Mouse (Mus musculus) megakaryocyte progenitor cell, adult 5-6 weeks (primary cell): ENCODE data around the gene Mrps24. TPM values are rescaled to one million over a fixed set of nuclear protein-coding genes. Genes with fewer than 3 reads are reported as not detected.

Source experiments
- ATAC-seq: replicated peaks from 2 replicates; pipeline ENCODE4 v1.8.0; 2016; ENCODE audit warnings: mild to moderate bottlenecking, moderate TSS enrichment, inconsistent platforms; ENCODE audit not compliant: poor library complexity
- total RNA-seq, 2 experiments: library from RNA; stranded (forward) in 1 of 2; stranded (reverse) in 1 of 2; fragments of 157-497, 149-512 nt in 1 of 2; fragments of 200-1000 nt in 1 of 2; gene quantifications; 2 replicates each; pipeline versions ENCODE4 v1.2.3 to v1.2.4; 2015 to 2017

The Mrps24 gene
- total RNA-seq (2015) = 85.7 and 101 TPM in 2 replicates
- 42.5 and 58.5 TPM in 2 replicates for total RNA-seq (2017)

DNA sequence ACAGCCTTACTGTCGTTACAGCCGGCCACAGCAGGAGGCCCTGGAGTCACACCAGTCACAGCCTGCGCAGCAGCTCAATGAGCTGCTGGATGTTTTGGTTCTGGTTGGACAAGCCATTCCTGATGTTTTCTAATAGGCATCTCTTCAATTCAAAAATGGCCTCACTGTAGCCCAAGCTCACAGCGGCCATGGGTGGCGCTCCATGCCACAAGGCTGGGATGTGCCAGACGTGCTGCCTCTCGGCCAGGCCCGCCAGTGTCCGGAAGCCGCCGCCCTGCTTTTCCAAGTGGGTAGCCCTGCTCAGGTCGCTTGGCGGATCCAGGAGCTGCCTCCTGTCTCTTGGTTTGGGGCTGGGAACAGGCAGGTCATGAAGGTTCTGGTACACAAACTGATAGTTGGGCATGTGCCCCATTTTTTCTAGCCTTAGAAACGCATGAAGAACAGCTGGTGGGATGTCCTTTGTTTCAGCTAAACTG is at the start of gene Mrps24:
Gene Mrps24 (minus strand): TSS at position 51 of the 476 bp plus-strand sequence.
- ATAC-seq = no peak

DNA sequence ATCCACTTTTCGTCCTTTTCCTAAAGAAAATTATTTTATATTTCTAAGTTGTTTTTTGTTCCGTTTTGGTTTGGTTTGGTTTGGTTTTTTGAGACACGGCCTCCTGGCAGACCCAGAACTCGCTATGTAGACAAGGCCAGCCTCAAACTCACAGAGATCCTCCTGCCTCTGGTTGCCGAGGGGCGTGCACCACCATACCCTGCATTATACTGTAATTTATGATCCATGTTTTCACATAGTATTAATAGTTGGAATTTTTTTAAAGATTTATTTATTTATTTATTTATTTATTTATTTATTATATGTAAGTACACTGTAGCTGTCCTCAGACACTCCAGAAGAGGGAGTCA is 47.1 kb upstream of the Mrps24 start:
- 0 out of 2 replicates have a peak, but pooled peaks have one; percentile 9 for ATAC-seq

DNA sequence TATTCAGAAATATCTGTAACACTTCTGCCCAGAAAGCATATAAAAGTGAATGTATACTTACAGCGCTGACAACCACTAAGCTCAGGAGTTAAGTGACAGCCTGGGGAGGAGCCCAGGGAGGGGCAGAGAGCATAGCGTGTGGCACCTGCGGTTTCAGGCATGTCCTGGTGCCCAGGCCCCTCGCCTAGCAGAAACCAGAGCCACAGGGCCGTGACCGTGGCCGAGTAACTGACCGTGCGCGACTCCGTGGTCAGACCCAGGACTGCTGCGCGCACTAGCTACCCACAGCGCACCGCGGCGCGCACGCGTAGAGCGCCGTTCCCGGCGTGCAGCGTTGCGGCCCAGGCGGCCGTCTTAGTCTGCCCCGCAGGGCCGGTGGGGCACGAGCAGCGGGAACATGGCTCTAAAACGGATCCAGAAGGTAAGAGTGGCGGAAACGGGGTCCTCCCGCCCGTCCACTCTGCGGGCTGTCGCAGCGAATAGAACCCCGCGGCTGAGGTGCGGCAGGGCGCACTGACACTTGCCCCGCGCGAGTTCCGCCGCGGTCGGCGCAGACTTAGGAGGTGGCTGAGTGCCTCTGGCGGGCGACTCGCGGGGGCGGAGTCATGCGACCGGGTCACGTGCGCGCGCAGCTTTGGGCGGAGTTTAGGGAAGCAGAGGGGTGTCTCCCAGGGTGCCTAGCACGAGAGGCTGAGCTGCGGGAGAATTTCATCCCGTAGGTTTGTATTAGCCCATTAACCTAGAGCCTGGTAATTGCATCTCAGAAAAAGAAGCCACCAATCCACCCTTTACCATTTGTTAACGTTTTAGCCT is 46.5 kb upstream of the Mrps24 start, which contains the start of gene Urgcp:
Gene Urgcp (minus strand): TSS at position 557 of the 813 bp plus-strand sequence.
- ATAC-seq = peak; percentile 93

DNA sequence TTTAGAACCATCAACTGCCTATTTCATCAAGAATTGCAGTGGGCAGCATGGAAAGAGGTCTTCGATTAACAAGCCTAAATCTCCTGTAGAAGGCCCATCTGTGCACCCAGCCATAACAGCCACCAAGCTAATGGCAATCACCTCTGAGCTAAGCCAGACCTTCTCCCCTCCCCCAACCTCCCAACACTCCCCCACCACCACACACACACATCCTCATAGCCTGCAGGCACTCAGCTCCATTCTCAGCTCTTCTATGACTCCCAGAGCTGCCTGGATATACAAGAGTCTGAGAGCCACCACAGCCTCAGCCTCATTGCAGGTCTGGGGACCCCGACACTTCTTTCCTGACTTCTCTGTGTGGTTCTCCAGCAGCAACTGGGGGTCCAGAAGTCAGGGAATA is 38.3 kb upstream of the Mrps24 start:
- no peak for ATAC-seq

DNA sequence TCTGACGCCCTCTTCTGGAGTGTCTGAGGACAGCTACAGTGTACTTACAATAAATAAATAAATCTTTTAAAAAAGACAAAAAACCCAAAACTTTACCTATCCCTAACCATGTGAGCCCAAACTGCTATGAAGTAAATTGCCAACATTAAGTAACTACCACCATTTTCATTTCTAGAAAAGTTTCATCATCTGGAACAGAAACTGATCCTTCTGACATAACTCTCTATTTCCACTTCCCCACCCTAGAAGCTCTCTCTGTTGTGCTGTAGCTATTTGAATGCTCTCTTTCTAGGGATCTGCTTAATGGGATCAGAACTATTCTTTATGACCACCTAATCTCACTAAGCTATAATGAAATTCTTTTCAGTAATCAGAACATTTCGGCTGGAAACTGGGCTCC is 29.5 kb upstream of the Mrps24 start:
- no peak for ATAC-seq

DNA sequence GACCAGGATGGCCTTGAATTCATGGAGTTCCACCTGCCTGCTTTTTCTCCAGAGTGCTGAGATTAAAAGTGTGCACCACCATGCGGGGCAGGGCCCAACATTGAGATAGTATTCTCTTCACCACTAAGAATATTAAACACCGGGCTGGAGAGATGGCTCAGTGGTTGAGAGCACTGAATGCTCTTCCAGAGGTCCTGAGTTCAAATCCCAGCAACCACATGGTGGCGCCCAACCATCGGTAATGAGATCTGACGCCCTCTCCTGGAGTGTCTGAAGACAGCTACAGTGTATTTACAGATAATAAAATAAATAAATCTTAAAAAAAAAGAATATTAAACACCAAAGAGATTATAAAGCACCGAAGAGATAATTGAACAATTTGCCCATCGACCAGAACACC is 26.6 kb upstream of the Mrps24 start:
- no peak for ATAC-seq

DNA sequence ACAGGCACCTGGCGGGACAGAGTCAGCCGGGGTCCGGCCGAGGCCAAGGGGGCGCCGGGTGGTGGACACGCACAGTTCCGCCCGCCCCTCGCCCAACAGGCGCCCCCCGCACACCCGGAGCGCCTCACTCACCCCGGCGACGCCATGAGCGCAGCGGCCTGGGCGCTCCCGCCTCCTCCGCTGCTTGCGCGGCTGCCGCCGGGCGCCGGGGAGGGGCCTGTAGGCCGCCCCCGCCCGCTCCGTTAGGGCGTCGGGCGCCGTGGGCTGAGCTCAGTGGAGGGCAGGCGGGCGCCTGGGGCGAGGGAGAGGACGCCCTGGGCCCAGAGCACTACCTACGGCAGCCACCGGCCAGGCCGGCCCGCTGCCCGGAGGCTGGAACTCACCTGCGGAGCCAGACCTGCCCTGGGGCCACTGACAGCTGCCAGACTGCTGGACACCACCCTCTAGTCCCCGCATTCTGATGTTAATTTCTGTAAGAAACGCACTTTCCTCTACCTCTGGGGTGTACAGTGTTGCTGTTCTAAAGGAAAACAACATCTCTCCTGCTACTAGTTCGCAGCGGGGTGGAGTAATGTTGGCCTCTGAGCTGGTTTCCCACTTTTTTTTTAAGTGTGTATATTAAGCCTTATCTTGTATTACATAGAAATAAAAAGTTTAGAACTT is 25.6 kb upstream of the Mrps24 start:
- peak; percentile 90 for ATAC-seq

DNA sequence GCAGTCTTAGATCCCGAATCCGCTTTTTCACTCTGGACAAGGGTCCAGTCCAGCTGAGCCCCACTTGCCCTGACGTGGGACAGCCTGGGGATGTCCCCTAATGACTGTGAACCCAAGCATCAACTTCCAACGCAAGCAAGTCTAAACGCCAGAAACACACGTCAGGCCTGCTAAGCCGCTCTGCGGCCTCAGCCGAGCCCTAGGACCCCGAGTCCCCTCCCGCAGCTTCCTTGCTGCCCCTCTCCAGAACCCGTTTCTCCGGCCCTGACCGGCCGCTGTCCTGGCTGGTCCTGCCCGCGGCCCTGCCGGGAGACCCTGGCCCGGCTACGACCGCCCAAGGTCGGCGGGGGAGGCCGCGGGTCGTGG is 25.1 kb upstream of the Mrps24 start:
- no peak for ATAC-seq

DNA sequence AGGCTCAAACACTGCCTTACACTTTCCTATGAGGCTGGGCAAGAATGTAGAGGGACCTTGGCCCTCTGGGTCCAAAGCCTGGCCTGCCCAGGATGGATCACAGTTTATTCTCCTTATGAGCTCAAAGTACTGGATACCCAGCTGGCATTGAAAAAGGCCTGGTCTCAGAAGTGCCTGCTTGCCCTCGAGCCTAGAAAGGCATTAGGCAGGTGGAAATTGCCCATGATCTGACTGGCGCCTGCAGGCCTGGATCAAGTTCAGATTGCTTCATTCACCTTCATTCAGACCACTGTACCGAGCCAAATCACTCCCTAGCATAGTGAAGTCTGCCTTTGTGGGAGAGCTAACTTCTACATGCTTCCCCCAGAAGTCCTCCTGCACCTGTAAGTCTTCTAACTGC is 24.4 kb upstream of the Mrps24 start:
- no peak for ATAC-seq

DNA sequence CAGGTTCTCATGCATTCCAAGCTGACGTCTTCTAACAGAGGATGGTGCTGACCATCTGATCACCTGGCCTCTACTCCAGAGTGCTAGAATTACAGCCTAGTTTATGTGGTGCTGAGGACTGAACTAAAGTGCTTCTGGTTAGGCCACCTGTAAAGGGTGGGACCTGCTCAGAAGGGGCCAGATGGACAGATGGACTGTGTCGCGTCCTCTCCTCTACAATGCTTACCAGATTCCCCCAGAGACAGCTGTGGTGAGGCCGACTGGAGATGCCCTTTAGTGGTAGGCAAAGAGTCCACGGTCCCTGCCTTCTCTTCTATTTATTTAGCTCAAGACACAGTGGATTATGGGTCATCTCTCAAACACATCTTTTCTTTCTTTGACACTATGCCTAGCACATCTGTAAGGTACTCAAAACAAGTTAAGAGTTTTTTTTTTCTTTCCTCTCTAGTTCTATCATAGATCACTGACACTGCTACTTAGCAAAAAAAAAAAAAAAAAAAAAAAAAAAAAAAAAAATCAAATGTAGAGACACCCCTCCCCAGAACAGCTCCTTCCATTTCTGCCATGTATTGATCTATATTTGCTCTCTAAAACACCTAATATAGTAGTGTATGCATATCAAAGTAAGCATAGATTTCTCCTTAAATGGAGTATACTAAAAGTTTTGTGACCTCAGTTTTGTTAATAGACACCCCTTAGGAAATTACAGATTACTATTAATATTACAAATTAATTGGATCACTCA is 23.6 kb upstream of the Mrps24 start:
- ATAC-seq = no peak

DNA sequence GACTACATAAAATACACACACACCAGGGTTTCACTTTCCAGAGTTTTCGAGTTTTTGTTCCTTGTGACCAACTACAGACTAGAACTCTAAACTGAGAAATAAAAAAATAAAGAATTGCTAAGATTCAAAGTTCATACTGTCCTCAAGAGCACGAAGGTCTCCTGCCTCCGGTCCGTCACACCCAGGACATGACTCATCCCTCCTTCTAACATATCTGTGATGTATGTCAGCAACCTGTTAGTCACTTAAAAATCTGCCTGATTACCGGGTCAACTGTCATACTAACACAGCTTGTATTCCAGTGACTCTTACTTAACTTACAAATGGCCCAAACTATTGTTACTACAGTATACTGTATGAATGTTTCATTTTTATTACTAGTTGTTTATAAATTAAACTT is 21.7 kb upstream of the Mrps24 start:
- no peak for ATAC-seq

DNA sequence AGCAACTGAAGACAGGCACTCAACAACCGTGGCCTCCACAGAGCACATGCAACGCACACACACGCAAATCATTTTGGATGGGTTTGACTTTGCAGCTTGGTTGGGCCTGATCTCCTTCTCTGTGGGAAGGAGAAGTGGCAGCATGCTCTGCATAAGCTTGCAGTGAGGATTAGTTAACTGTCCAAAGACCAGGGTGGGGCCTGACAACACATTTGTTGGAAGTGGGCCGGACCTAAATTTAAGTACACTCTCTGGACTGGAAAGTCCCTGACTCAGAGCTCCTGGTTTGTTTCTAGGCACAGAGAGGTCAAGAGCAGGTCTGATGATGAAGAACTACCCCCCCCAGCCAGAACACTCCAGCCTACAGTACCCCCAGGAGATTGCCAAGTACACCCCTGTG is 18.8 kb upstream of the Mrps24 start:
- ATAC-seq = no peak

DNA sequence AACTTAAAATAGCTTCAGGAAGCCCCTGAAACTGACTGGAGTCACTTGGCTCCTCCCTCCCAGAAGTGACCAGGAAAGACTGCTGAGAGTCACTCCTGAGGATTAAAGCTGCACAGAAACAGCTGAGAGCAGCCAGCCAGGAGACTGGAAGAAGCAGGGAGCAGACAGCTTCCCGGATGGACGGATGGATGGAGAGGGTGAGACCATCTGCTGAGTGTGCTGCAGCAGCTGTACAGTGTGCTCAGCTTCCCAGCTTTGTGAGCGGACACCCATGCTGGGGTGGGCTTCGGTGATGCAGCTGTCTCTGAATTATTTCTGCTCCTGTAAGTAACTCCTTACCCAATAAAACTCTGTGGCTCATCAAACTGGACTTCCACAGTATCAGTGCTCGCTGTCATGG is 16.9 kb upstream of the Mrps24 start:
- no peak for ATAC-seq

DNA sequence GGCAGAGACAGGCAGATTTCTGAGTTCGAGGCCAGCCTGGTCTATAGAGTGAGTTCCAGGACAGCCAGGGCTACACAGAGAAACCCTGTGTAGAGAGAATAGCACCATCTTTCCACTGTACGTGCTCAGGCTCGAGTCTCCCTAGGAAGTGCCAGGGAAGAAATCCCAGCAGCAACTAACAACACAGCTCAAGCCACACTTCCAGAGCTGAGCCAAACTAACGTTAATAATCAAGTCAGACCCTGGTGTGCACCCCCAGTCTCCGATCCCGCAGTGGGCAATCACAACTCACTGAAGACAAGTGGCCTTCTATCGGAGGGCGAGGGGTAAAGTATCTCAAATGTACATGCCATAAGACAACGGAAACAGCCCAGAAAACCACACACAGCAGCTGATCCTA is 14.1 kb upstream of the Mrps24 start:
- ATAC-seq = no peak

DNA sequence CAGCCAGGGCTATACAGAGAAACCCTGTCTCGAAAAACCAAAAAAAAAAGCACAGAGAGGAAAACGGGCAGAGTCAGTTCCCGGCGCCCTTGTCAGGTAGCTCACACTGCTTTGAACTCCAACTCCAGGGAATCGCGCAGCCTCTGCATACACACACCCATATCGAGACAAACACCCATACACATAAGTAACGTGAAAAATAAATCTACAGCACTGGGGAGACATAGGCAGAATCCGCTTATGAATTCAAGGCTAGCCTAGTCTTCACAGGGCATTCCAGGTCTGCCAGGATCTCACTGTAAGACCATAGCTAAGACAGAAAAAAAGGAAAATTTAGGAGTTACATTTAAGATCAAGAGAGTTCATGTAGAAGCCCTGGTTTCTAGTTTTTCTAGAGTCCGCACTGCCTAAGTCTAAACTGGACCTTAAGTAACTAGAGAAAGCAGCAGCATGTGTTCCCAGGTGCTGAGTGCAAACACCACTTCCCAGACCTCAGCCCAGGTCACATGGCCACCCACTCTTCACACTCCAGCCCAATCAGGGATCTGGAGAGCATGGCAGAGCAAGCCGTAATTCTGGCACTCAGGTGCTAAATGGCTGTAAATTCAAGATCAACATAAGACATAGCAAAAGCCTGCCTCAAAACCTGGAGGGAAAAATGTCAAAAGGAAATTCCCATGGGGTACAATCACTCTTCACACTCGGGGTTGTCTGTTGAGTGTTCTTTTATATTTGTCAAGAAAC is 3.3 kb upstream of the Mrps24 start:
- no peak for ATAC-seq

DNA sequence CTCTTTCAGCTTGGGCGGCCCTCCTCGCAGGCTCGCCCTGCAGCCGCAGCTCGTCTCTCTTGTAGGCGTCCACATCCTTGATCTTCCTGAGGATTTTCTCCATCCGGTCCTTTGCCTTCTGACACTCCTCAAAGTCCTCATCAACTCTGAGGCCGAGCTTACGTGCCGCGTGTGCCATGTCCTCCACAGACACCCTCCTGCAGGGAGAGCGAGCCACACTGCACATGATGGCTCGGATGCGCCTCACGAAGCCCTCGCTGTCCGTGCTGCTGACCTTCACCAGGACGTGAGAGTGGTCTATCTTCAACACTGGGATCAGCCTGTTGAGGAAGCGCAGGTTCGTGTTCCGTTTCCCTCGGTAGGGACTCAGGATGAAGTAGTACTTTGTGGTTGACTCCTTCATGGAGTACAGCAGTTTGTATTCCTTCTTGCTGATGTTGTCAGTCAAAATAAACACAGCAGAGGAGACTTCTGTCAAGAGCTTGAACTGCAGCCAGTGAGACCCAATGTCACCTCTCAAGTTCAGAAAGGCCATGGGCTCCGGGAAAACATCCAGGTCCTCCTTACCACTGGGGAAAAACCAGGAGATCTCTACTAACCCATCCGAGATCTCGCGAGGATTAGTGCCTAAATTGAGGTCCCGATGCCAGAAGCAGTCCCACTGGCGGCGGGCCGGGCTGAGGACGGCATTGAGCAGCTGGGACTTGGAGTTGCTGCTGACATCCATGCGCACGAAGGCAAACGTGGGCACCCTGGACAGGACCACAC is 1.6 kb upstream of the Mrps24 start:
- no peak for ATAC-seq

DNA sequence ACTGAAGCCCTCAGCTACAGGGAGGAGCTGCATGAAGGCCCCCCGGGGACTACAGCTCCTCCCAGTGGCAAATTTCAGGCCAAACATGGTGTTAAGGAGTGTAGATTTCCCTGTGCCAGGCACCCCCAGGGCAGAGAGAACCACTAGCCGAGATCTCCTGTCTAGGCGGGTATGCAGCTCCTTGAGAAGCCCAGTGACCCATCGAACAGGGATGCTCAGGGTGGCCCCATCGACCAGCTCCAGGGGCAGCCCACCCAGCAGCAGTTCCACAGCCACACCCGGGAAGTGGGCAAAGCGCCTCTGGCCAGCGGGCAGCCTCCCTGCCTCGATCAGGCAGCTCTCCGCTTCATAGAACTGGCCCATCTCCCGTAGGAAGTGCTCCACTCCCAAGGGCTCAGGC is 766 bp upstream of the Mrps24 start:
- no peak for ATAC-seq

DNA sequence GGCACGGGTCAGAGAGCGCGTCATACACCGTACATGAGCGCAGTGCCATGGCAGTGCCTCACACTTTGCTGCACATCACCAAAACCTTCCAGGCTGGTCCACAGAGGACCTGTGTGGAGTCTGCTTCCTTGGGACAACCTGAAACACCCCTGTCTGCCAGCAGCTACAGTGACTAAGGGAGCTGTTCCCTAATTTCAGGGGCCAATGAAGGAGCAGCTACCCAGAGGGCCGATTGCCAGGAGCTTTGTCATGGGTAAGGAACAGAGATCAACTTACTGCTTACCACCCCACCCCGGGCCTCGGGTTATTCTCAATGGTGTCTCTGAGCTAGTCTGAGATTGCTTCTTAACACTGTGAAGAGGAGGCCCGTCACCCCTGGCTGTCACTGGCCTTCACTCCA is 301 bp downstream of the Mrps24 start:
- ATAC-seq = no peak

DNA sequence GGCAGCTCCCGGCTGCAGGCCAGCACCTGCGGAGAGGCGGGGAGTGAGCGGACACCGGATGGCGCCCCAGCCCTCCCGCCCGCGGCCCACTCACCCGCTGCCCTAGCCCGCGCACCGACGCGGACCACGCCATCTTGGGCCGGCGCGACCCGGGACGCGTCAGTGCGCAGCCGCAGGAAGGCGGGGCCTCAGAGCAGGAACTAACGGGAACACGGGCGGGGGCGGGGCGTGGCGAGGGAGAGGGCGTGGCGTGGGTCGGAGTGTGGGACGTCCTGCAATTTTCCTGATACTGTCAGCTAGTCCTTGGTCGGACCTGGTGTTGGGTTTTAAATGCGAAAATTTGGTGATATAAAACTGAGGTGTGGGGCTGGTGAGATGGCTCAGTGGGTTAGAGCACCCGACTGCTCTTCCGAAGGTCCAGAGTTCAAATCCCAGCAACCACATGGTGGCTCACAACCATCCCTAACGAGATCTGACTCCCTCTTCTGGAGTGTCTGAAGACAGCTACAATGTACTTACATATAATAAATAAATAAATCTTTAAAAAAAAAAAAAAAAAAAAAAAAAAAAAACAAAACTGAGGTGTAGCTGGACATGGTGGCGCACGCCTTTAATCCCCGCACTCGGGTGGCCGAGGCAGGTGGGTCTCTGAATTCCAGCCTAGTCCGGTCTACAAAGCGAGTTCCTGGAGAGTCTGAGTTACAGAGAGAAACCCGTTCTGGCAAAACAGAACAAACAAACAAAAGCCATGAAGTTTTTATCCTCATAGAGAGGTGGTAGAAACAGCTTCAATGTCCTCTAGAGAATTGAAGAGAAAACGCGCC is 7.7 kb downstream of the Mrps24 start:
- peak; percentile 98 for ATAC-seq
